Mouse (Mus musculus): ENCODE measurements around the gene Map3k1. TPM values are rescaled to one million over a fixed set of nuclear protein-coding genes. Genes with fewer than 3 reads are reported as not detected.
A peak's percentile ranks its signal among the peaks of the same experiment; 100 is the strongest.

Map3k1 gene
- polyA plus RNA-seq, 1 experiment from 2014 or later, result 16.0 TPM

- no peak for ATAC-seq (ENCODE audit: low FRiP score)
- H3K36me3 ChIP-seq (ENCODE audit: control insufficient read depth, insufficient read depth, low read length), result no peaks in the 10 kb centered on the region
Observed at GRCm38 (mm10) chr13:111772075-111772474, 36.7 kb downstream of the Map3k1 start.

GRCm38 (mm10) chr13:111771232-111771631 lies 37.6 kb downstream of the Map3k1 start:
- no peak overlapping the region for H3K4me3 ChIP-seq (ENCODE audit: low read depth, low read length)
- H3K27me3 ChIP-seq (ENCODE audit: control insufficient read depth, insufficient read depth, low read length), result no peaks in the 10 kb centered on the region
- H3K36me3 ChIP-seq (ENCODE audit: control insufficient read depth, insufficient read depth, low read length), result no peaks in the 10 kb centered on the region
- DNase-seq (ENCODE audit: low spot score) (peak; percentile 58), ATAC-seq (ENCODE audit: low FRiP score) (no peak)
- no peaks in the 10 kb centered on the region for H3K9me3 ChIP-seq (ENCODE audit: control insufficient read depth, low read length)
- H3K4me1 ChIP-seq (replicated peaks; ENCODE audit: control insufficient read depth, insufficient read depth, low read length), result no peaks in the 10 kb centered on the region
- H3K9ac ChIP-seq (ENCODE audit: low read depth, low read length), result no peak overlapping the region
- no peak overlapping the region for H3K4me2 ChIP-seq (replicated peaks; ENCODE audit: low read depth, low read length)
- WGBS, result 65% methylated on average over 7 of the region's 7 CpGs
- no peak overlapping the region for H3K27ac ChIP-seq (ENCODE audit: low read depth, low read length)

More at GRCm38 (mm10) chr13:111772075-111772474, 36.7 kb downstream of the Map3k1 start:
- H3K4me3 ChIP-seq (ENCODE audit: low read depth, low read length), result no peak overlapping the region
- no peak for DNase-seq (ENCODE audit: low spot score)
- no peaks in the 10 kb centered on the region for H3K4me1 ChIP-seq (replicated peaks; ENCODE audit: control insufficient read depth, insufficient read depth, low read length)
- H3K4me2 ChIP-seq (replicated peaks; ENCODE audit: low read depth, low read length), result no peak overlapping the region
- H3K9ac ChIP-seq (ENCODE audit: low read depth, low read length), result no peak overlapping the region
- 96% methylated on average over 8 of the region's 8 CpGs for WGBS
- no peak overlapping the region for H3K27ac ChIP-seq (ENCODE audit: low read depth, low read length)
- no peaks in the 10 kb centered on the region for H3K27me3 ChIP-seq (ENCODE audit: control insufficient read depth, insufficient read depth, low read length)
- no peaks in the 10 kb centered on the region for H3K9me3 ChIP-seq (ENCODE audit: control insufficient read depth, low read length)

- no peak overlapping the region for H3K27ac ChIP-seq (ENCODE audit: low read depth, low read length)
- H3K4me3 ChIP-seq (ENCODE audit: low read depth, low read length), result no peak overlapping the region
- ATAC-seq (ENCODE audit: low FRiP score), result no peak
- WGBS, result 97% methylated on average over 9 of the region's 9 CpGs
- no peaks in the 10 kb centered on the region for H3K9me3 ChIP-seq (ENCODE audit: control insufficient read depth, low read length)
- H3K4me2 ChIP-seq (replicated peaks; ENCODE audit: low read depth, low read length), result no peak overlapping the region
- H3K36me3 ChIP-seq (ENCODE audit: control insufficient read depth, insufficient read depth, low read length), result no peaks in the 10 kb centered on the region
- H3K4me1 ChIP-seq (replicated peaks; ENCODE audit: control insufficient read depth, insufficient read depth, low read length), result no peaks in the 10 kb centered on the region
- H3K9ac ChIP-seq (ENCODE audit: low read depth, low read length), result no peak overlapping the region
- H3K27me3 ChIP-seq (ENCODE audit: control insufficient read depth, insufficient read depth, low read length), result no peaks in the 10 kb centered on the region
- DNase-seq (ENCODE audit: low spot score), result no peak
Observed at GRCm38 (mm10) chr13:111770776-111771175, 38.0 kb downstream of the Map3k1 start.

- ATAC-seq (ENCODE audit: low FRiP score) (no peak), DNase-seq (ENCODE audit: low spot score) (no peak)
- H3K4me3 ChIP-seq (ENCODE audit: low read depth, low read length), result no peak overlapping the region
- no peaks in the 10 kb centered on the region for H3K9me3 ChIP-seq (ENCODE audit: control insufficient read depth, low read length)
- no peak overlapping the region for H3K9ac ChIP-seq (ENCODE audit: low read depth, low read length)
- no peaks in the 10 kb centered on the region for H3K4me1 ChIP-seq (replicated peaks; ENCODE audit: control insufficient read depth, insufficient read depth, low read length)
- WGBS, result 96% methylated on average over 12 of the region's 12 CpGs
- no peaks in the 10 kb centered on the region for H3K27me3 ChIP-seq (ENCODE audit: control insufficient read depth, insufficient read depth, low read length)
- no peaks in the 10 kb centered on the region for H3K36me3 ChIP-seq (ENCODE audit: control insufficient read depth, insufficient read depth, low read length)
- no peak overlapping the region for H3K27ac ChIP-seq (ENCODE audit: low read depth, low read length)
- H3K4me2 ChIP-seq (replicated peaks; ENCODE audit: low read depth, low read length), result no peak overlapping the region
Observed at GRCm38 (mm10) chr13:111762526-111762925, 46.3 kb downstream of the Map3k1 start.

- Histone ChIP-seq H3K9ac (ENCODE audit: low read depth, low read length) (no peak overlapping the region), H3K4me3 (ENCODE audit: low read depth, low read length) (no peak overlapping the region), H3K36me3 (ENCODE audit: control insufficient read depth, insufficient read depth, low read length) (peaks cover 14% of the 10 kb centered on the region), H3K27ac (ENCODE audit: low read depth, low read length) (no peak overlapping the region), H3K27me3 (ENCODE audit: control insufficient read depth, insufficient read depth, low read length) (no peaks in the 10 kb centered on the region), H3K4me1 (replicated peaks; ENCODE audit: control insufficient read depth, insufficient read depth, low read length) (no peaks in the 10 kb centered on the region), H3K4me2 (replicated peaks; ENCODE audit: low read depth, low read length) (no peak overlapping the region), H3K9me3 (ENCODE audit: control insufficient read depth, low read length) (no peaks in the 10 kb centered on the region)
- no peak for DNase-seq (ENCODE audit: low spot score)
- WGBS, result 95% methylated on average over 6 of the region's 6 CpGs
- no peak for ATAC-seq (ENCODE audit: low FRiP score)
Observed at GRCm38 (mm10) chr13:111756986-111757385, 51.8 kb downstream of the Map3k1 start.

- WGBS, result 94% methylated on average over 15 of the region's 15 CpGs
- DNase-seq (ENCODE audit: low spot score) (no peak), ATAC-seq (ENCODE audit: low FRiP score) (no peak)
- Histone ChIP-seq H3K9ac (ENCODE audit: low read depth, low read length) (no peak overlapping the region), H3K4me2 (replicated peaks; ENCODE audit: low read depth, low read length) (no peak overlapping the region), H3K36me3 (ENCODE audit: control insufficient read depth, insufficient read depth, low read length) (peaks cover 14% of the 10 kb centered on the region), H3K4me1 (replicated peaks; ENCODE audit: control insufficient read depth, insufficient read depth, low read length) (no peaks in the 10 kb centered on the region), H3K9me3 (ENCODE audit: control insufficient read depth, low read length) (no peaks in the 10 kb centered on the region), H3K4me3 (ENCODE audit: low read depth, low read length) (no peak overlapping the region), H3K27me3 (ENCODE audit: control insufficient read depth, insufficient read depth, low read length) (no peaks in the 10 kb centered on the region), H3K27ac (ENCODE audit: low read depth, low read length) (no peak overlapping the region)
Observed at GRCm38 (mm10) chr13:111755937-111756336, 52.9 kb downstream of the Map3k1 start.

GRCm38 (mm10) chr13:111755377-111755776 lies 53.4 kb downstream of the Map3k1 start:
- Histone ChIP-seq H3K27ac (ENCODE audit: low read depth, low read length) (no peak overlapping the region), H3K4me2 (replicated peaks; ENCODE audit: low read depth, low read length) (no peak overlapping the region), H3K36me3 (ENCODE audit: control insufficient read depth, insufficient read depth, low read length) (peaks cover 14% of the 10 kb centered on the region), H3K4me3 (ENCODE audit: low read depth, low read length) (no peak overlapping the region), H3K9ac (ENCODE audit: low read depth, low read length) (no peak overlapping the region), H3K9me3 (ENCODE audit: control insufficient read depth, low read length) (no peaks in the 10 kb centered on the region), H3K4me1 (replicated peaks; ENCODE audit: control insufficient read depth, insufficient read depth, low read length) (no peaks in the 10 kb centered on the region), H3K27me3 (ENCODE audit: control insufficient read depth, insufficient read depth, low read length) (no peaks in the 10 kb centered on the region)
- ATAC-seq (ENCODE audit: low FRiP score) (no peak), DNase-seq (ENCODE audit: low spot score) (no peak)
- 95% methylated on average over 18 of the region's 18 CpGs for WGBS

GRCm38 (mm10) chr13:111753321-111753720 lies 55.5 kb downstream of the Map3k1 start:
- Histone ChIP-seq H3K36me3 (ENCODE audit: control insufficient read depth, insufficient read depth, low read length) (peaks cover 14% of the 10 kb centered on the region), H3K4me3 (ENCODE audit: low read depth, low read length) (no peak overlapping the region), H3K9me3 (ENCODE audit: control insufficient read depth, low read length) (no peaks in the 10 kb centered on the region), H3K4me2 (replicated peaks; ENCODE audit: low read depth, low read length) (no peak overlapping the region), H3K27me3 (ENCODE audit: control insufficient read depth, insufficient read depth, low read length) (no peaks in the 10 kb centered on the region), H3K4me1 (replicated peaks; ENCODE audit: control insufficient read depth, insufficient read depth, low read length) (no peaks in the 10 kb centered on the region), H3K27ac (ENCODE audit: low read depth, low read length) (no peak overlapping the region), H3K9ac (ENCODE audit: low read depth, low read length) (no peak overlapping the region)
- 94% methylated on average over 6 of the region's 6 CpGs for WGBS
- no peak for DNase-seq (ENCODE audit: low spot score)
- no peak for ATAC-seq (ENCODE audit: low FRiP score)

GRCm38 (mm10) chr13:111748301-111749062 lies 60.3 kb downstream of the Map3k1 start:
- ATAC-seq (ENCODE audit: low FRiP score) (no peak), DNase-seq (ENCODE audit: low spot score) (no peak)
- no peak overlapping the region for H3K9ac ChIP-seq (ENCODE audit: low read depth, low read length)
- H3K4me3 ChIP-seq (ENCODE audit: low read depth, low read length), result no peak overlapping the region
- no peak overlapping the region for H3K4me2 ChIP-seq (replicated peaks; ENCODE audit: low read depth, low read length)
- H3K9me3 ChIP-seq (ENCODE audit: control insufficient read depth, low read length), result no peaks in the 10 kb centered on the region
- H3K36me3 ChIP-seq (ENCODE audit: control insufficient read depth, insufficient read depth, low read length), result no peaks in the 10 kb centered on the region
- H3K27me3 ChIP-seq (ENCODE audit: control insufficient read depth, insufficient read depth, low read length), result no peaks in the 10 kb centered on the region
- H3K4me1 ChIP-seq (replicated peaks; ENCODE audit: control insufficient read depth, insufficient read depth, low read length), result no peaks in the 10 kb centered on the region
- 94% methylated on average over 28 of the region's 28 CpGs for WGBS
- H3K27ac ChIP-seq (ENCODE audit: low read depth, low read length), result no peak overlapping the region
